Mouse (Mus musculus) yolk sac, embryonic 10.5 days (tissue): ENCODE measurements at regions not wholly inside any gene's neighbourhood (a gene's known extent, or its start where the extent isn't known, plus 50 kb on each side); places are given as distances from the start of the nearest gene placed in this dataset.
"Not testable (repeated sequence)": the region's sequence is repeated elsewhere in the genome, so short reads cannot be mapped to it uniquely, and the experiment has no call there.

Source experiments
- DNase-seq: peaks from one replicate; pipeline ENCODE4 v3.0.0-alpha.2; 2017; ENCODE audit warnings: low spot score

- DNase-seq, result peak; percentile 55
Observed at GRCm38 (mm10) chr10:7390239-7391091, 83.0 kb downstream of the Ulbp1 start.

GRCm38 (mm10) chr10:7358791-7359190 is 114.6 kb downstream of the Ulbp1 start:
- not testable (repeated sequence) for DNase-seq

- DNase-seq, result not testable (repeated sequence)
Observed at GRCm38 (mm10) chr10:7344290-7344689, 129.1 kb downstream of the Ulbp1 start.

- not testable (repeated sequence) for DNase-seq
Observed at GRCm38 (mm10) chr10:7343736-7344135, 129.7 kb downstream of the Ulbp1 start.

GRCm38 (mm10) chr10:7333077-7333747 is 121.2 kb upstream of the Cnksr3 start:
- DNase-seq, result peak; percentile 76

GRCm38 (mm10) chr10:7328262-7328661 is 116.2 kb upstream of the Cnksr3 start:
- DNase-seq, result no peak

- DNase-seq, result not testable (repeated sequence)
Observed at GRCm38 (mm10) chr10:7327046-7327445, 115.0 kb upstream of the Cnksr3 start.

GRCm38 (mm10) chr10:7325074-7325473 is 113.0 kb upstream of the Cnksr3 start:
- DNase-seq, result no peak

- no peak for DNase-seq
Observed at GRCm38 (mm10) chr10:7323258-7323657, 111.2 kb upstream of the Cnksr3 start.

GRCm38 (mm10) chr10:7309927-7310326 is 97.9 kb upstream of the Cnksr3 start:
- DNase-seq, result no peak

- not testable (repeated sequence) for DNase-seq
Observed at GRCm38 (mm10) chr10:7305881-7306280, 93.8 kb upstream of the Cnksr3 start.

GRCm38 (mm10) chr10:7298377-7298776 is 86.3 kb upstream of the Cnksr3 start:
- DNase-seq, result no peak

- DNase-seq, result no peak
Observed at GRCm38 (mm10) chr10:7295921-7296320, 83.9 kb upstream of the Cnksr3 start.

GRCm38 (mm10) chr10:7293203-7293602 is 81.2 kb upstream of the Cnksr3 start:
- DNase-seq, result no peak

GRCm38 (mm10) chr10:7289773-7290411 is 77.9 kb upstream of the Cnksr3 start:
- DNase-seq, result no peak

- DNase-seq, result no peak
Observed at GRCm38 (mm10) chr10:7285112-7285905, 73.3 kb upstream of the Cnksr3 start.

- DNase-seq, result no peak
Observed at GRCm38 (mm10) chr10:7280429-7280828, 68.4 kb upstream of the Cnksr3 start.

GRCm38 (mm10) chr10:7278820-7279219 is 66.8 kb upstream of the Cnksr3 start:
- DNase-seq, result no peak

GRCm38 (mm10) chr10:7275357-7275756 is 63.3 kb upstream of the Cnksr3 start:
- no peak for DNase-seq

GRCm38 (mm10) chr10:7274422-7274821 is 62.4 kb upstream of the Cnksr3 start:
- no peak for DNase-seq

- no peak for DNase-seq
Observed at GRCm38 (mm10) chr10:7271156-7271555, 59.1 kb upstream of the Cnksr3 start.
